Mouse (Mus musculus): ENCODE measurements around the gene Pyurf. TPM values are rescaled to one million over a fixed set of nuclear protein-coding genes. Genes with fewer than 3 reads are reported as not detected.
A peak's percentile ranks its signal among the peaks of the same experiment; 100 is the strongest.

Gene Pyurf
- polyA plus RNA-seq, 1 experiment from 2014 or later, result 12.3 TPM

DNA sequence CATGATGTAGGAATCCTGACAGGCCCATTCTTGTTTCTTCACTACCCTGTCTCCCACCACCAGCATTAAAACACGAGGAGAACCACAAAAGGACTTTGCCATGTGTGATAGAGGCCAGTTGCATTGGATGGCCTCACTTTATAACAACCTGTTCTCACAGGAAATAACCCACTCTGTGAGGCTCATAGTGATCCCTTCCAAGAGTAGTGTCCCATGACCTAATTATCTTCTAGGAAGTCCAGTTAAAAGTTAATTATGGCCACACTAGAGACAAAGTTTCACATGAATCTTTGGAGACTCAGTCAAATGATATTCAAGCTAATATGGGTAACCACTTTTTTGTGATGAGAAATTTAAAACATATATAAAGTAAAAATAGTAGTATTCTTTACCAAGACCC is 44.6 kb downstream of the Pyurf start:
- no peaks in the 10 kb centered on the region for H3K4me1 ChIP-seq
- H3K4me2 ChIP-seq (replicated peaks), result no peak overlapping the region
- H3K9ac ChIP-seq, result no peak overlapping the region
- no peaks in the 10 kb centered on the region for H3K36me3 ChIP-seq
- no peak for ATAC-seq (ENCODE audit: insufficient number of reproducible peaks, low FRiP score, low TSS enrichment, low read depth)
- WGBS, result 37% methylated on average over 1 of the region's 1 CpGs
- no peak overlapping the region for H3K4me3 ChIP-seq (replicated peaks)
- no peaks in the 10 kb centered on the region for H3K9me3 ChIP-seq (replicated peaks)
- no peaks in the 10 kb centered on the region for H3K27me3 ChIP-seq
- H3K27ac ChIP-seq (replicated peaks), result no peak overlapping the region

DNA sequence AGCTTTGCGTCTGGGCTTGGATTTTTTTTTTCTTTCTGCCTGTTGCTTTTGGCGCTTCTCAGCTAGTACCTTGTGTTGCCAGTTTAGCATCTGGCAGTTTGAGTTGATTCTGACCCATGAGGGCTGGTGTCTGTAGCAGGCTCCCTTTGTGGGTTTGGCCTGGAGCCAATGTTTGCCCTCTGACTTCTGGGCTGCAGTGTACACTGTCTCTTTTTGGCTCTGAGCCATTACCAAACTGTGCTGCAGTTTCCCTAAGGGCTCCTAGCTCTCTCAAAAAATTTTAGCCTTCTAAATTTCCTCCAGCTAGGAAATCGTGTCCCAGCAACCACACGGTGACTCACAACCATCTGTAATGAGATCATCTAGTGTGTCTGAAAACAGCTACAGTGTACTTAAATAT is 50.1 kb downstream of the Pyurf start:
- Histone ChIP-seq H3K4me1 (peaks cover 4% of the 10 kb centered on the region), H3K27ac (replicated peaks) (no peak overlapping the region), H3K4me3 (replicated peaks) (no peak overlapping the region), H3K4me2 (replicated peaks) (no peak overlapping the region), H3K36me3 (no peaks in the 10 kb centered on the region), H3K9me3 (replicated peaks) (no peaks in the 10 kb centered on the region), H3K9ac (no peak overlapping the region), H3K27me3 (no peaks in the 10 kb centered on the region)
- WGBS, result 6% methylated on average over 4 of the region's 4 CpGs
- ATAC-seq (ENCODE audit: insufficient number of reproducible peaks, low FRiP score, low TSS enrichment, low read depth), result peak; percentile 87

GRCm38 (mm10) chr6:57639531-57639930 is 52.3 kb downstream of the Pyurf start:
- 56% methylated on average over 1 of the region's 1 CpGs for WGBS
- H3K4me3 ChIP-seq (replicated peaks), result no peak overlapping the region
- H3K4me1 ChIP-seq, result peaks cover 4% of the 10 kb centered on the region
- no peak overlapping the region for H3K4me2 ChIP-seq (replicated peaks)
- H3K27ac ChIP-seq (replicated peaks), result no peak overlapping the region
- no peaks in the 10 kb centered on the region for H3K9me3 ChIP-seq (replicated peaks)
- H3K27me3 ChIP-seq, result no peaks in the 10 kb centered on the region
- H3K36me3 ChIP-seq, result no peaks in the 10 kb centered on the region
- no peak for ATAC-seq (ENCODE audit: insufficient number of reproducible peaks, low FRiP score, low TSS enrichment, low read depth)
- H3K9ac ChIP-seq, result no peak overlapping the region

Other genes starting within 250 kb of the Pyurf start
- 3.6 and 5.0 TPM in 2 replicates for gene Ppm1k, start 156.6 kb downstream of the Pyurf start, polyA plus RNA-seq (2015; fragmentation: Nextera tagmentation; extraction: Ambion mirVana)
- 2.3 and 2.5 TPM in 2 replicates for gene Herc6, start 111.1 kb downstream of the Pyurf start, polyA plus RNA-seq (2015; fragmentation: Nextera tagmentation; extraction: Ambion mirVana)
- 23.9 and 25.7 TPM in 2 replicates for gene Lancl2, start 10.5 kb upstream of the Pyurf start, polyA plus RNA-seq (2015; fragmentation: Nextera tagmentation; extraction: Ambion mirVana)
- gene Vopp1, start 133.1 kb upstream of the Pyurf start, polyA plus RNA-seq (2015; fragmentation: Nextera tagmentation; extraction: Ambion mirVana), result 39.7 and 42.4 TPM in 2 replicates
- not detected in 2 replicates for gene Vmn1r21, start 158.3 kb upstream of the Pyurf start, polyA plus RNA-seq (2015; fragmentation: Nextera tagmentation; extraction: Ambion mirVana)
- gene Vmn1r22, start 215.9 kb upstream of the Pyurf start, polyA plus RNA-seq (2015; fragmentation: Nextera tagmentation; extraction: Ambion mirVana), result not detected in 2 replicates
- gene Vmn1r23, start 234.8 kb upstream of the Pyurf start, polyA plus RNA-seq (2015; fragmentation: Nextera tagmentation; extraction: Ambion mirVana), result not detected in 2 replicates

Measured in embryonic facial prominence, embryonic 15.5 days (tissue).